Mouse (Mus musculus) monocyte, adult 2 months (primary cell): ENCODE data around the gene Vmn1r37.
"Not testable (repeated sequence)": the region's sequence is repeated elsewhere in the genome, so short reads cannot be mapped to it uniquely, and the experiment has no call there.

Experiments
- DNase-seq, 2 experiments: peaks; one replicate each; pipeline ENCODE4 v3.0.0; 2022; ENCODE audit warnings: low spot score in 2 of 2, low read depth in 1 of 2

Gene Vmn1r37

GRCm38 (mm10) chr6:66729082-66729481, at the start of gene Vmn1r37:
Gene Vmn1r37 (plus strand): TSS chr6:66729382.
- not testable (repeated sequence) for DNase-seq

- no peak for DNase-seq
Observed at GRCm38 (mm10) chr6:66685806-66686205, 43.4 kb upstream of the Vmn1r37 start, which contains the start of gene Vmn1r35. Gene Vmn1r35 (minus strand): TSS chr6:66685906.

- DNase-seq = no peak
Observed at GRCm38 (mm10) chr6:66708901-66709300, 20.3 kb upstream of the Vmn1r37 start.

GRCm38 (mm10) chr6:66713854-66714253, 15.3 kb upstream of the Vmn1r37 start:
- no peak for DNase-seq

GRCm38 (mm10) chr6:66719068-66719467, 10.1 kb upstream of the Vmn1r37 start, which contains the start of gene Vmn1r36:
Gene Vmn1r36 (minus strand): TSS chr6:66719168.
- DNase-seq = not testable (repeated sequence)

- DNase-seq = not testable (repeated sequence)
Observed at GRCm38 (mm10) chr6:66782527-66782926, 53.3 kb downstream of the Vmn1r37 start, which contains the start of gene Vmn1r38. Gene Vmn1r38 (minus strand): TSS chr6:66782627.
